Mouse (Mus musculus): ENCODE results near the gene Slc38a9. TPM values are rescaled to one million over a fixed set of nuclear protein-coding genes. Genes with fewer than 3 reads are reported as not detected.

Gene Slc38a9
- total RNA-seq, 1 experiment: 13.1 TPM

GRCm38 (mm10) chr13:112740073-112740472 is 79.5 kb downstream of the Slc38a9 start:
- no peak for DNase-seq (ENCODE audit: low read depth, low spot score)
- no peak overlapping the region for H3K4me3 ChIP-seq (ENCODE audit: insufficient read depth in 1 of 2, low read depth in 1 of 2, low read length in 2 of 2, poor library complexity in 1 of 2, severe bottlenecking in 1 of 2)
- no peaks in the 10 kb centered on the region for H3K9me3 ChIP-seq (ENCODE audit: control insufficient read depth, insufficient read depth, low read depth, low read length)
- H3K4me1 ChIP-seq (ENCODE audit: control insufficient read depth in 2 of 2, insufficient read depth in 2 of 2, low read length in 2 of 2, poor library complexity in 1 of 2): peaks cover 0 to 4% of the 10 kb centered on the region in 2 experiments; a peak in 1 of 4 replicates
- H3K36me3 ChIP-seq (ENCODE audit: control insufficient read depth, insufficient read depth, low read length, poor library complexity, severe bottlenecking): no peaks in the 10 kb centered on the region
- no peak overlapping the region for H3K27ac ChIP-seq (ENCODE audit: insufficient read depth, low read depth, low read length, poor library complexity, severe bottlenecking)
- H3K9ac ChIP-seq (ENCODE audit: insufficient read depth, low read depth, low read length, poor library complexity, severe bottlenecking): no peak overlapping the region
- TF ChIP-seq HCFC1 (IDR thresholded peaks at IDR 0.05; ENCODE audit: borderline replicate concordance, insufficient read depth, low read length) (no peak), CHD2 (IDR thresholded peaks at IDR 0.05; ENCODE audit: low read depth, low read length) (no peak), ZC3H11A (IDR thresholded peaks at IDR 0.05; ENCODE audit: borderline replicate concordance, low read depth, low read length) (no peak), ZNF384 (IDR thresholded peaks at IDR 0.05; ENCODE audit: low read depth, low read length) (no peak), MAFK (IDR thresholded peaks at IDR 0.05; ENCODE audit: insufficient read depth, low read depth, low read length) (no peak)
- in situ Hi-C loops (cut with MboI; ENCODE audit: low sequenced_read_pairs in 2 of 2, unreplicated experiment in 2 of 2): no loop called here

DNA sequence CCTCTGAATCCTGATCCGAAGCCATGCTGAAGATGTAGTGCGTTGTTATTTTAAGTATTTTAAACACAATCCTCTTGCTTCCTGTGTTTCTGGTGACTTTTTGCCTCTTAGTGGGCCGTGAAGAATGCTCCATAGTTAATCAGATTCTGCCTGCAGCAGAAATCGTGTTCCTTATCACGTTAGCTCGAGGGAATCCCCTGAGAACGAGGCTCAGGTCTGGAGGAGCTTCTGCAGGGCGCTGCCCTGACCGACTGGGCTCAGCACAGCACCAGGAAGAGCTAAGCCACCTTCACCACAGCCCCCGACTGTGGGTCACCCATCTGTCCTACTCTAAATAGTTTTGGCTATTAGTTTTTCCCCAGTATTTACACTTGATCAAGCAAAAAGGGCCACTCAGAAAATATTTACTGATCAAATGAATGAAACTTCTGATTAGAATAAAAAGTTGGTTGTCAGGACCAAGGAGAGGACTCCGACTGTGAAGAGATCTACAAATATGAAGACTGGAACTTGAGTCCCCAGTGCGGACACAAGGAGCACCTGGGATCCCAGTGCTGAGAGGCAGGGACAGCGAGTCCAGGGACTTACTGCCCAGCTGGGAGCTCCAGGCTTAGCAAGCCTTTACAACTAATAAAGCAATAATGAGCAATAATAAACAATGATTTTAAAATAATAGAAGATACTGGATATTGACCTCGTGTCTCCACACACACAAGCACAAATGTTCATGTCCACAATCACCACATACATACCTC is 81.7 kb downstream of the Slc38a9 start:
- TF ChIP-seq ZC3H11A (IDR thresholded peaks at IDR 0.05; ENCODE audit: borderline replicate concordance, low read depth, low read length) (no peak), ZNF384 (IDR thresholded peaks at IDR 0.05; ENCODE audit: low read depth, low read length) (no peak), CHD2 (IDR thresholded peaks at IDR 0.05; ENCODE audit: low read depth, low read length) (no peak), HCFC1 (IDR thresholded peaks at IDR 0.05; ENCODE audit: borderline replicate concordance, insufficient read depth, low read length) (no peak), MAFK (IDR thresholded peaks at IDR 0.05; ENCODE audit: insufficient read depth, low read depth, low read length) (no peak)
- Histone ChIP-seq H3K4me3 (ENCODE audit: insufficient read depth in 1 of 2, low read depth in 1 of 2, low read length in 2 of 2, poor library complexity in 1 of 2, severe bottlenecking in 1 of 2) (no peak overlapping the region), H3K9ac (ENCODE audit: insufficient read depth, low read depth, low read length, poor library complexity, severe bottlenecking) (no peak overlapping the region), H3K9me3 (ENCODE audit: control insufficient read depth, insufficient read depth, low read depth, low read length) (no peaks in the 10 kb centered on the region), H3K36me3 (ENCODE audit: control insufficient read depth, insufficient read depth, low read length, poor library complexity, severe bottlenecking) (no peaks in the 10 kb centered on the region), H3K4me1 (ENCODE audit: control insufficient read depth in 2 of 2, insufficient read depth in 2 of 2, low read length in 2 of 2, poor library complexity in 1 of 2) (peaks cover 0 to 3% of the 10 kb centered on the region in 2 experiments; a peak in 2 of 4 replicates), H3K27ac (ENCODE audit: insufficient read depth, low read depth, low read length, poor library complexity, severe bottlenecking) (no peak overlapping the region)
- DNase-seq (ENCODE audit: low read depth, low spot score): no peak
- in situ Hi-C loops (cut with MboI; ENCODE audit: low sequenced_read_pairs in 2 of 2, unreplicated experiment in 2 of 2): no loop called here

GRCm38 (mm10) chr13:112743647-112744046 is 83.1 kb downstream of the Slc38a9 start:
- TF ChIP-seq CHD2 (IDR thresholded peaks at IDR 0.05; ENCODE audit: low read depth, low read length) (no peak), ZNF384 (IDR thresholded peaks at IDR 0.05; ENCODE audit: low read depth, low read length) (no peak), HCFC1 (IDR thresholded peaks at IDR 0.05; ENCODE audit: borderline replicate concordance, insufficient read depth, low read length) (no peak), MAFK (IDR thresholded peaks at IDR 0.05; ENCODE audit: insufficient read depth, low read depth, low read length) (no peak), ZC3H11A (IDR thresholded peaks at IDR 0.05; ENCODE audit: borderline replicate concordance, low read depth, low read length) (no peak)
- Histone ChIP-seq H3K36me3 (ENCODE audit: control insufficient read depth, insufficient read depth, low read length, poor library complexity, severe bottlenecking) (no peaks in the 10 kb centered on the region), H3K4me3 (ENCODE audit: insufficient read depth in 1 of 2, low read depth in 1 of 2, low read length in 2 of 2, poor library complexity in 1 of 2, severe bottlenecking in 1 of 2) (no peak overlapping the region), H3K27ac (ENCODE audit: insufficient read depth, low read depth, low read length, poor library complexity, severe bottlenecking) (no peak overlapping the region), H3K9ac (ENCODE audit: insufficient read depth, low read depth, low read length, poor library complexity, severe bottlenecking) (no peak overlapping the region), H3K9me3 (ENCODE audit: control insufficient read depth, insufficient read depth, low read depth, low read length) (no peaks in the 10 kb centered on the region), H3K4me1 (ENCODE audit: control insufficient read depth in 2 of 2, insufficient read depth in 2 of 2, low read length in 2 of 2, poor library complexity in 1 of 2) (peaks cover 0 to 7% of the 10 kb centered on the region in 2 experiments; a peak in 2 of 4 replicates)
- in situ Hi-C loops (cut with MboI; ENCODE audit: low sequenced_read_pairs in 2 of 2, unreplicated experiment in 2 of 2): no loop called here
- no peak for DNase-seq (ENCODE audit: low read depth, low spot score)

- DNase-seq (ENCODE audit: low read depth, low spot score): no peak
- Histone ChIP-seq H3K9ac (ENCODE audit: insufficient read depth, low read depth, low read length, poor library complexity, severe bottlenecking) (no peak overlapping the region), H3K9me3 (ENCODE audit: control insufficient read depth, insufficient read depth, low read depth, low read length) (no peaks in the 10 kb centered on the region), H3K4me3 (ENCODE audit: insufficient read depth in 1 of 2, low read depth in 1 of 2, low read length in 2 of 2, poor library complexity in 1 of 2, severe bottlenecking in 1 of 2) (no peak overlapping the region), H3K27ac (ENCODE audit: insufficient read depth, low read depth, low read length, poor library complexity, severe bottlenecking) (no peak overlapping the region), H3K4me1 (ENCODE audit: control insufficient read depth in 2 of 2, insufficient read depth in 2 of 2, low read length in 2 of 2, poor library complexity in 1 of 2) (peaks cover 0 to 7% of the 10 kb centered on the region in 2 experiments; a peak in 2 of 4 replicates), H3K36me3 (ENCODE audit: control insufficient read depth, insufficient read depth, low read length, poor library complexity, severe bottlenecking) (no peaks in the 10 kb centered on the region)
- in situ Hi-C loops (cut with MboI; ENCODE audit: low sequenced_read_pairs in 2 of 2, unreplicated experiment in 2 of 2): no loop called here
- no peak for TF ChIP-seq ZNF384 (IDR thresholded peaks at IDR 0.05; ENCODE audit: low read depth, low read length)
- no peak for TF ChIP-seq MAFK (IDR thresholded peaks at IDR 0.05; ENCODE audit: insufficient read depth, low read depth, low read length)
- TF ChIP-seq HCFC1 (IDR thresholded peaks at IDR 0.05; ENCODE audit: borderline replicate concordance, insufficient read depth, low read length): no peak
- TF ChIP-seq ZC3H11A (IDR thresholded peaks at IDR 0.05; ENCODE audit: borderline replicate concordance, low read depth, low read length): no peak
- TF ChIP-seq CHD2 (IDR thresholded peaks at IDR 0.05; ENCODE audit: low read depth, low read length): no peak
Measured at GRCm38 (mm10) chr13:112744061-112744849, 83.7 kb downstream of the Slc38a9 start.
